Mouse (Mus musculus): ENCODE measurements at regions not wholly inside any gene's neighbourhood (a gene's known extent, or its start where the extent isn't known, plus 50 kb on each side); places are given as distances from the start of the nearest gene placed in this dataset.

- CTCF ChIA-PET: no interaction called here
These were observed 342.4 kb upstream of the Pkn2 start for GRCm38 (mm10) chr3:143223999-143224729.

- CTCF ChIA-PET: no interaction called here
These were observed 311.6 kb upstream of the Pkn2 start for GRCm38 (mm10) chr3:143193263-143193970.

- CTCF ChIA-PET: no interaction called here
These were observed 307.1 kb upstream of the Pkn2 start for GRCm38 (mm10) chr3:143188931-143189330.

- CTCF ChIA-PET: no interaction called here
These were observed 292.2 kb upstream of the Pkn2 start for GRCm38 (mm10) chr3:143173971-143174370.

GRCm38 (mm10) chr3:143162444-143162843, 280.6 kb upstream of the Pkn2 start:
- CTCF ChIA-PET: no interaction called here

- CTCF ChIA-PET: no interaction called here
These were observed 280.2 kb upstream of the Pkn2 start for GRCm38 (mm10) chr3:143161993-143162392.

DNA sequence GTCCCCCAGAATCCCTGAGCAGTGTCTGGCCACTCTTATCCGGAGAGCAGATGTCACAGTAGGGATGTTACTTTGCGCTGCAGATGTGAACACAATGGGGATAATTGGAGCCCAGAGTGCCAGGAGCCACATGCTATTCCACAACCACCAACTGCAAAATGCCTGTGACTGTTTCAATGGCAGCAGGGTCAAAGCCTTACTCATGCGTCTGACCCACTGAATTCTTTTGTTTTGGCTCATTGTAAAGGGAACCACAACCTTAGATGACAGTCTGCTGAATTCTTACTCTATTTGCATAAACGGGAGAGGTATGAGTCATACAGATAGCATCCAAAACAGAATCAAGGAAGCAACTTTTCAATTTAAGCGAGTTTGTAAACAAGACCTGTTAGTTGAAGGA, 276.8 kb upstream of the Pkn2 start:
- CTCF ChIA-PET: no interaction called here

GRCm38 (mm10) chr3:143156733-143157524, 275.1 kb upstream of the Pkn2 start:
- CTCF ChIA-PET: no interaction called here

GRCm38 (mm10) chr3:143156174-143156573, 274.4 kb upstream of the Pkn2 start:
- CTCF ChIA-PET: no interaction called here

DNA sequence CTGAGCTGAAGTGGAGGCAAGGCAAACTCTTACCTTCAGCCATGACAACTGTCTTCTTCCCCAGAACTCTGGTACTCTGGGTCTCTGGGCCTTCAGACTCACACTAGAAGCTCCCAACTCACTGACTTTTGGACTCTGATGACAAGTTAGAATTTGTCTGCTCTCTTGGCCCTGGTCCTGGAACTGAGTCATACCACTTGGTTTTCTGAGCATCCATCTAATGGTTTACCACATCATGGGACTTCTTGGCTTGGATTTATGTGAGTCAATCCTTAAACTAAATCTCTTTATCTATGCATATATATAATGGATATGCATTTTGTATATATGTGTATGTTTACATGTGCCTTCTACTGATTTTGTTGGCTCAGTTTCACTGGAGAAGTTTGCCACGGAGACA, 273.8 kb upstream of the Pkn2 start:
- CTCF ChIA-PET: interaction anchor here (0.5 kb wide), 1 partner anchor 35 kb away, joined by 3 read pairs; no protein-coding TSS in a partner anchor

DNA sequence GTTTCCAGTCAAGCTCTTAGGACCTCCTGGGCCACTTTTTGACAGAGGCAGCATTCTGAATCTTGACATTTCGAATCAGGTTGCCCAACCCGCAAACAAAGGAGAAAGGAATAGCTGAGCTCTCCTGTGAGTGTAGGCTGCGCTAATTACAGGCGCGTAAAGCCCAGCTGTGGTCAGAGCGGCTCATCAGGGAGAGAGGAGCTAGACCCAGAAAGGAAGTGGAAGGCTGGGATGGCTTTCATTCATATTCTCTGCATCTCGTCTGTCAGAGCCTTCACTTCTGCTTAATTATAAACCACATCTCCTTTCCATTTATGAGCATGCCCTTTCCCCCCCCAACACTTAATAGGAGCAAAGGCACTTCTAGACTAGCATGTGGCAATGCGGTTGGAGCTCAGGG, 265.7 kb upstream of the Pkn2 start:
- CTCF ChIA-PET: no interaction called here

DNA sequence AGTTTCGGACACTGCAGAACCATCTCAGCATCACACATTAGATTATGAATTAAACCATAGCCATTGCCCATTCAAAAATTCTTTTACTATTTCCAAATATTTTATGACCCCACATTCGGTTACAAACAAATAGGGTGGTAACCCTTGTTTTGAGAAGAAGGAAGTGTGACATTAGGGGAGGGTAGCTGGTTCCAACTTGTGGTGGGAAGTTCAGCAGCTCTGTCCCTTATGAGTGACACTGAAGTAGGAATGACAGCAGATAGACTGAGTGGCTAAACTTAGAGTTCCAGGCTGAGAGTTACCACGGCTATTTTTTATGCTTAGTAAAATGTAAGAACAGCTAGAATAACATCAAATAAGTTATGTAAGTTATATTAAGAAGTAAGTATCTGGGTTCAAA, 257.1 kb upstream of the Pkn2 start:
- CTCF ChIA-PET: no interaction called here

- CTCF ChIA-PET: no interaction called here
These were observed 252.7 kb upstream of the Pkn2 start for GRCm38 (mm10) chr3:143134528-143134927.

DNA sequence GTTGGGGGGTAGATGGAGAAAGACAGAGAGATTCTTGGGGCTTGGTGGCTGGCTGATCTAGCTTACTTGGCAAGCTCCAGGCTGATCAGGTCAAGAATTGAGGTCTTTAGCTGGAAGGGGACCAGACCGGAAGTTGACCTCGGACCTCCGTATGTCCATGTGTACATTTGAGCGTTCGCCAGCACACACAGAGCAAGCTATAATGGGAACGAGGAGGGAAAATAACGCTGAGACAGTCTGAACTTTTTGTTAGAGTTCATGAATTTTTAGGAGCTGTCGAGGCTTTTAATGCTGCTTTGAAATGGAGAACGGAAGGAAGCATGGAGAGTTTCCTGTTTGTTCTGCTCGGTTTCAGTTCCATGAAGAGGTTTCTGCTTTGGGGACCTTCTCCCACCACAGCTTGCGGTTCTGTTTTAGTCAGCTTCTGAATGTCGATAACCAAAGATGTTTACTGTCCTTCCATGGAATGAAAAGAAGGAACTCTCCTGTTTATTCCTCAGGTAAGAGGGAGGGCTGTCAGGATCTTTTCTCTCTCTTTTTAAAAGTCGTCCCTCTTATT, 226.0 kb upstream of the Pkn2 start:
- CTCF ChIA-PET: no interaction called here

DNA sequence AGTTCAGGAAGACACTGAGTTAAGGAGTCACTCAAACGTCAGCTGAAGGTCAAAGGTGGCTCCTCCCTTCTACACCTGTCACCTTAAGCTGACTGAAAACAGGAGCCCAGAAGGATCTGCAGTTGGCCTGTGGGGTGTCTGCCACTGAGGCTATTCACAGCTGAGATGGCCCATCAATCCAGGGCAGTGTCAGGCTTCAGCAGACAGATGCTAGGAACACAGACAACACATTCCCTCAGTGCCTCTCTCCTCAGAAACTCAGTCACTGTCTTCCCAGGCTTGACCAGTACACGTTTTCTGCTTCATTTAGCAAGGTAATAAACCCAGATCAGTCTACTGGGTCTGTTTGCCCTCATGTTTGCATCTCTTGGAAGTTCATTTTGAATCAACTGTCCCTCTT, 222.9 kb upstream of the Pkn2 start:
- CTCF ChIA-PET: no interaction called here

- CTCF ChIA-PET: no interaction called here
These were observed 221.5 kb upstream of the Pkn2 start for GRCm38 (mm10) chr3:143103333-143103732.

DNA sequence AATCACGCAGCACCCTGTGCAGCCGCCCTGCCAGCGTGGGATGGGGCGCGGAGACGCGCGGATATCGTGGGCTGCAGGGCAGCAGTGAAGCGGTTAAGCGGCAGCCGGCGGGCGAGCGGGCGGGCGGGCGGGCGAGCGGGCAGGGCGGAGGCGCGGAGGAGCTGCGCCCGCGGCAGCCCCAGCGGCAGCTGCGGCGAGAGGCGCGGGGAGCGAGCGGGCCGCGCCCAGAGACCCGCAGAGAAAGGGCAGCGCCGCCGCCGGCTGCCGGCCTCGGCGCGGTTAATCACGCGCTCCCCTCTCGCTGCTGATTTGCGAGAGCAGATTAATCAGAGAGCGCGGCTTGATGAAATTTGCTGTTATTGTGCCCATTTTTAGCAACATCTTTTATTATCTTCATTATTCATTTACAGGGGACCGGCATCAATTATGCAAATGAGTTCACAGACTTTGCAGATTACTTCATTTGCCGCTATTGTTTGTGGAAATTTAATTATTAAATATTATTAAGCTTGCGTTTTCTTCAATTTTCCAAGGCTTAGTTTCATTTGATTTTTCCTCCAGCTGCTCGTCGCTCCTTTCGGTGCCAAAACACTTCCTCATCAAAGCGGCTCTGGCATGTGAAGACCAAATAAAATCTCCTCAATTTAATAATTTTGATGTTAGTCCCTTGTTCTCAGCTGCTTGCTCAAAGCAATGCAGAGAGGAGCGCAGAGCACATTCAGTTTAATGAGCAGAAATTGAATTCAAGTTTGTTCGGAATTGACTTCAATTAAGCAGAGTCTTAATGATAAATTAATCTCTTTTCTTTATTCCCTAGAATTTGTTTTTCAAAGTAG, 219.2 kb upstream of the Pkn2 start:
- CTCF ChIA-PET: no interaction called here

- CTCF ChIA-PET: no interaction called here
These were observed 218.4 kb upstream of the Pkn2 start for GRCm38 (mm10) chr3:143100203-143100602.

DNA sequence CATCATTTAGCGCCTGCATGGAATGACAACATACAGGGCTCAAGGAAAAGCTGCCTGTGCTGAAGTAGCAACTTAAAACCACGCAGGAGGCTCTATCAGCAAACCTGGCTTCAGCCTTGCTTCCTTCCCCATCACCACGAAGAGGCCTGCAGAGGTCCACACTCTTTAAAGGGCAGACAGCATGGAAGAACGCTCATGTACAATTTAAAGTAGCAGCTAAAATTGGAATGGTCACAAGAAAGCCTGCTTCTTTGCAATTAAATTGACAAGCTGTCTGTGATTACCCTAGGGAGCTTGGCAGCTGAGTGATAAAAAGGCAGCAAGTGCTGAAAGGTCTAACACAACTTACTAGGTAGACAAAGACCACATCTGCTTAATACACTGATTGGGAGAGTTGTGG, 210.4 kb upstream of the Pkn2 start:
- CTCF ChIA-PET: no interaction called here

DNA sequence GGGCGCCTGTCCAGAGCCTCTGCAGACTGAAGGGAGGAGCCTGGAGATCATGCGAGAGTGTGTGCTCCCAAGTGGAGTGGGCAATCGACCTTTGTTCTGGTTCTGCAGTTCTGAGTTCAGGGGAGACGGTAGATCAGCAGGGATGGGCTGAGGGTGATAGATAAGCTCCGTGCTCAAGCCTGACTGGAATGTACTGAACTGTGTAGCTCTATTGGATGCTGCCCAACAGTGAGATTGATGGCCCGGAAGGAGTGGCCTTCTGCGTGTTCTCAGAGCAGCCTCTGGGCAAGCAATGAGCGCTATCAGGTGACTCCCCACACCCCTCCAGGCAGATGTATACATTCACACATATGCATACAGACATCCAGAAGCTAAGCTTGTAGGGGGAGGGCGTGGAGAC, 209.1 kb upstream of the Pkn2 start:
- CTCF ChIA-PET: no interaction called here

DNA sequence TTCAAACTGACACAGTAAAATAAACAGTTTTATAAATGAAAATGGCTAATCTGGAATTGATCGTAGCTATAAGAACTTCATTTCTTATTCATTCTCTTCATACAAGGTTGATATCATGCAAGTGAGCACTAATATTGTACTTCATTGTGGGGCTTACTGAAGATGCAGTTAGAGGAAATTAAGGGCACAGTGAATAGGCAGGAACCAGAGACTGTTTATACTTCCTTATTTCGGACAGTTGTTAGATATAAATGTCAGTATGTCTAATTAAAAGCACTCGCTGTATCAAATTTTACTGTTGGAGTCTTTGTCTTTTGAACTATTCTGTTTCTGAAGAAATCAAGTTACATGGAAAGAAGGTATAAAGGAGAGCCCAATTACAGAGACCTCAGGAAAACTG, 208.5 kb upstream of the Pkn2 start:
- CTCF ChIA-PET: no interaction called here

GRCm38 (mm10) chr3:143087786-143088185, 206.0 kb upstream of the Pkn2 start:
- CTCF ChIA-PET: no interaction called here

Data from spleen, embryonic (tissue).